Mouse (Mus musculus) bone marrow, adult 2 months (tissue): Measurements from ENCODE around the gene Lrrc7. TPM values are rescaled to one million over a fixed set of nuclear protein-coding genes. Genes with fewer than 3 reads are reported as not detected.

Source experiments
- H3K27ac ChIP-seq: fragments of 200-500 bp; 2 replicates; pipeline ENCODE4 v1.5.1; 2012; ENCODE audit warnings: low read depth, mild to moderate bottlenecking, control low read depth, inconsistent platforms, low read length; ENCODE audit not compliant: control insufficient read depth, poor library complexity, insufficient read depth
- H3K4me1 ChIP-seq: fragments of 200-500 bp; 2 replicates; pipeline ENCODE4 v1.6.1; 2011; ENCODE audit warnings: low read length; ENCODE audit not compliant: control insufficient read depth, insufficient read depth
- H3K4me3 ChIP-seq: fragments of 200-500 bp; replicated peaks from 2 replicates; pipeline ENCODE3; 2011; ENCODE audit warnings: mild to moderate bottlenecking, low read depth, low read length, control low read depth; ENCODE audit not compliant: control insufficient read depth
- CTCF ChIP-seq: fragments of 200-500 bp; IDR thresholded peaks from 2 replicates; pipeline ENCODE4 v1.5.1; 2011; ENCODE audit warnings: low read length, control low read depth; ENCODE audit not compliant: control insufficient read depth, insufficient read depth
- POLR2A ChIP-seq: fragments of 200-500 bp; IDR thresholded peaks from 2 replicates; pipeline ENCODE4 v1.6.1; 2011; ENCODE audit warnings: low read depth, mild to moderate bottlenecking, control low read depth, low read length, borderline replicate concordance; ENCODE audit not compliant: control insufficient read depth
- WGBS: fragments of 180-500 bp; shearing (Covaris S2); methylation state at CpG from one replicate; pipeline ENCODE4 v1.1.7; 2018; 5-methylcytosine and 5-hydroxymethylcytosine counted together
- polyA plus RNA-seq: library from polyadenylated mRNA; stranded (reverse); fragments of >200 nt; gene quantifications from 2 replicates; pipeline ENCODE4 v1.2.4, GENCODE M21; 2011; ENCODE audit warnings: low replicate concordance; ENCODE audit not compliant: missing spikeins, insufficient read depth, insufficient read length

The Lrrc7 gene
- polyA plus RNA-seq, 1 experiment = not detected

DNA sequence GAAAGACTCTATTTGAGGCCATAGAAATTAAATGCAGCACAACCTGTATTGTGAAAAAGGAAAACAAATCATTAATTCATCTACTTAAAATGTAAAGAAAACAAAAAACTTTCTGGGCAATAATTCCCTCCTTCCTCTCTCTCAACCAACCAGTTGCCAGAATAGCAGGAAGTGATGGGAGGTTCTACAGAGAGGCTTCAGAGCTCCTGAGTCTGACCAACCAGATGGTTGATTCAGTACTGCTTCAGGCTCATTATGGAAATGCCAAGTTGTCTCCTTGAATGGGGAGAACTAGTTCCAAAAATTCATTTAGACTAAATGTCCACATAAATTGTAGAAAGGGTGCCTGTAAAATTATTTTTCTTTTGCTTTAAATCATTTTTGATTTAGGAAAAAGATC, 231.9 kb downstream of the Lrrc7 start:
- no peak for TF ChIP-seq POLR2A
- no peak for TF ChIP-seq CTCF
- no peak overlapping the region for H3K27ac ChIP-seq
- no peak overlapping the region for H3K4me3 ChIP-seq
- no peaks in the 10 kb centered on the region for H3K4me1 ChIP-seq

DNA sequence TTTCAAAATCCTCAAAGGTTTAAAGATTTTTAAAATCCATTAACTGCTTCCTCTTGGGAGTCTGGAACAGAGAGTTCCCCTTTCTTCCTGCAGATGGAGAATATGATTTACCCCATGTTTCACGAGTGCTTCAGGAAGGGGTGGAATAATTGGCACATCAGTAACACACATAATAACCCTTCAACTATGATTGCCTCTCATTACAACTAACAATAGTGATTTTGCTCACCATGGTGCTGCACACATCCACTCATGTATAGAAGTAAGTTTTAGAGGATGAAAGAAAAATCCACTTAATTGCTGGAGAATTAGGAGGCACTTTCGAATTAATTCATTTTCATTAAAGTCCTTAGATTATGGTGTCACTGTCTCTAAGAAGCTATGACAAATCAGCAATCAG, 251.6 kb downstream of the Lrrc7 start:
- Histone ChIP-seq H3K4me3 (no peak overlapping the region), H3K4me1 (no peaks in the 10 kb centered on the region), H3K27ac (no peak overlapping the region)
- TF ChIP-seq CTCF (no peak), POLR2A (no peak)
- WGBS = 45% methylated on average over 2 of the region's 2 CpGs

DNA sequence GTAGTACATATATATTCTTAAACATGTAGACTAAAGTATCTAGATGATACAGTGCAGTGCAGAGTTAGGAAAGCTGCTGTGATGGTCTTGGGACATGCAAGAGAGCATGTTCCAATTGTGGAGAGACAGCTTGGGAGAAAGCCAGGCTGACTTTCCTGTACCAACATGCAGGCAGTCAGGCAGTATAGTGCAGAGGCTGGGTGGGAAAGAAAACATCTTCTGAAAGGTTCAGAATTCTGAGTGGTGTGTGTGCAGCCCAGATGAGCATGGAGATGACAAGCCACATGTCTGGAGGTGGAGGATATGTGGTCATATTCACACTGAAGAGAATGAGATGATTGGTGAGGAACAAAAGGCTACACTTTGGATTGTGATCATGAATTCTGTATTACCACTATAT, 254.6 kb downstream of the Lrrc7 start:
- TF ChIP-seq POLR2A = no peak
- no peak for TF ChIP-seq CTCF
- Histone ChIP-seq H3K27ac (no peak overlapping the region), H3K4me1 (no peaks in the 10 kb centered on the region), H3K4me3 (no peak overlapping the region)

DNA sequence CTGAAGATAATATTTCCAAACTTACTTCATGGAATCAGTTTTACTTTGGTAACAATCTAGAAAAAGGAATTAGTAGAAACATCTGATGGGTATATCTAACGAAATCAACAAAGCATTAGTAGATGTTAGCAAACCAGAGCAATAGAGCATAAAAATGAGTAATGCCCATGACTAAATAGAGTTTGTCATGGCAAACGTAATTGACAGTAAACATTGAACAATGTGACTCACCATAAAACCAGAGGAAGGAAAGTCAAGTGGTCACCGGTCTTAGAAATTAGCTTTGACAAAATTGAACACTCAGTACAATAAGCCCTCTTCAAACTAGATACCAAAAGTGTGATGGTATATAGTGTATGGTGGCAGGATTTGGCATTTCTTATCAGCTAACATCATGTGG, 263.3 kb downstream of the Lrrc7 start:
- Histone ChIP-seq H3K4me1 (no peaks in the 10 kb centered on the region), H3K4me3 (no peak overlapping the region), H3K27ac (no peak overlapping the region)
- WGBS = 73% methylated on average over 3 of the region's 3 CpGs
- no peak for TF ChIP-seq POLR2A
- TF ChIP-seq CTCF = no peak

DNA sequence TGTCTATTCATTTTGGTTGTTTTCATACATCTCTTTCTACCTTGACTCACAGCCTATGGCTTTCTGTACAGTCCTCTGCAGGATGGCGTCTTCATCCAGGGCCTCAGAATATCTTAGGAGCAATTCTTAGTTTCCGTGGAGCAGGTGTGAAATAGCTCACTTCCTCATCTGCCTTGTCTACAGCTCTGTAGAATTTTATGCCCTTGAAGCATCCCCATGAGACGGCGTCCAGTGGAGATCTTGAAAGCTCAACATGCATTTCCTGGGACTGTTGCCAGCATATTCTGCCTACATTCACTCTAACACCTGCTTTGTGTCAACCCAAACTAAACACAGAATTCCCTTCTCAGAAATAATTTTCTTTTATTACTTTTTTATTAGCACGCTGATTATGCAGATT, 267.0 kb downstream of the Lrrc7 start:
- WGBS = 68% methylated on average over 5 of the region's 5 CpGs
- TF ChIP-seq POLR2A (no peak), CTCF (no peak)
- Histone ChIP-seq H3K27ac (no peak overlapping the region), H3K4me3 (no peak overlapping the region), H3K4me1 (no peaks in the 10 kb centered on the region)

DNA sequence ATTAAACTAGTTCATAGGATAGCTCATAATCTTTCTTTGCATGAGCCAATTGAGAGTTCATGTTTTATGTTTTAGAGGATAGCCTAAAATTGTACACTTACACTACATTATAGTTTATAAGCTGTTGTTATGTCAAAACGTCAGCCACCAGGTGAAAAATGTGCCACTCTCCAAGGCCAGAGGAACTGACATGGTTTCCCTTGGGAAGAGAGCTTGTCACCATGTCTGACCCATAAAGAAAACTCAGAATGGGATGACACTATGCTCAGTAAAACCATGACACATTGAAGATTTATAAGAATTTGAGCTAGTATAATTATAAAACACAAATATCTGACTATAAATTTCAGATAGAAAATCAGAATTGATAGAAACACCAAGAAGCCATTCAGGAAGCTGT, 277.6 kb downstream of the Lrrc7 start:
- TF ChIP-seq CTCF (no peak), POLR2A (no peak)
- Histone ChIP-seq H3K4me1 (no peaks in the 10 kb centered on the region), H3K27ac (no peak overlapping the region), H3K4me3 (no peak overlapping the region)
- 62% methylated on average over 1 of the region's 1 CpGs for WGBS

DNA sequence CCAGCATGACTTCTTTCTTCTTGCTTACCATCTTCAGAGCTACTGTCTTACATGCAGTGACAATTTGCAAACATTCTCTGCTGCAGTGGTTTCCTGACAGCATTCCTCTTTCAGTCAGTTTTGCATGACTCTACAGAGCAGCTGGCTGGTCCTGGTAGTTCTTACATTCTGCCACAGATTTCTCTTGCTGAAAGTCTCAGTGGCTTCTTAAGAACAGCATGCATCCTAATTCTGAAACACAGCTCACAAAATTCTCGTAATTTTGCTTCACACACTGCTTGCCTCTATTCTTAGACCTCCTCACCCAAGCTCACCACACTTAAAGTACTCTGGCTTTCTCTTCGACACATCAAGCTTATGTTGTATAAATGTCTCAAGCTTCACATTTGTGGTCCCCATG, 283.4 kb downstream of the Lrrc7 start:
- Histone ChIP-seq H3K4me1 (no peaks in the 10 kb centered on the region), H3K27ac (no peak overlapping the region), H3K4me3 (no peak overlapping the region)
- WGBS = 52% methylated on average over 2 of the region's 2 CpGs
- TF ChIP-seq POLR2A = no peak
- TF ChIP-seq CTCF = no peak

DNA sequence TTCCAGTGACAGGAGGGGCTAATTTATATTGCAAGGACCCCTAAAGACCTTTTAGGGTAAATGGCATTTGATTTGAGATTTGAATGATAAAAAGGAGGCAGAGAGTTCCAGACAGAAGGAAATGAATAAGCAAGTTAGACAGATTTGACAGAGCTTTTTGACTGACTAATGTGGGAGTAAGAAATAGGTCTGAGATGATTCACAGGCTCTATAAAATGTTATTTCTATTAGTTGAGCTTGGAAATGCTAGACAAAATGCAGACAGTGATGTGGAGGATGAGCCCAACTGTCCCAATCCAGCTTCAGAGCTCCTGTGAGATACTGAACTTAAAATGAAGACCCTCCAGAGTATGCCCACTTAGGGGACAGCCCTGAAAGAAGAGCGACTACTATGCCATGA, 289.3 kb downstream of the Lrrc7 start:
- no peaks in the 10 kb centered on the region for H3K4me1 ChIP-seq
- H3K27ac ChIP-seq = no peak overlapping the region
- TF ChIP-seq CTCF (no peak), POLR2A (no peak)
- no peak overlapping the region for H3K4me3 ChIP-seq
- 81% methylated on average over 1 of the region's 1 CpGs for WGBS

DNA sequence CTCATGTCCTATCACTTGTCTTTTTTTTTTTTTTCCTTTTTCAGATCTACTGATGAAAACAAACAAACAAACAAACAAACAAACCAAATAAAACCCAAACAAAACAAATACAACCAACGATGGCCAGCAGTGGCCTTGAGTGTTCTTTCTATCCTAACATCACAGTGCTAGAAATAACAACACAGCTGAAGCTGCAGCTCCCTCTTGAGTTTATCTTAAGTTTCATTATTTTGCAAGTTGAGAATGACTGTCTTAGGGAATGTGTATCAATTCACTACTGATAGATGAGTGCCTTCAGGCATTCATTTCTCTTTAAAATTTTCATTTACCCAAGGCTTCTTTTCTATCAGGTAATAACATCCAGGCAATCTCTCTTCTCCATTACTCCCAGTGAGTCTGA, 291.1 kb downstream of the Lrrc7 start:
- no peak overlapping the region for H3K4me3 ChIP-seq
- H3K27ac ChIP-seq = no peak overlapping the region
- H3K4me1 ChIP-seq = no peaks in the 10 kb centered on the region
- TF ChIP-seq CTCF (no peak), POLR2A (no peak)
- WGBS = 53% methylated on average over 1 of the region's 1 CpGs
